Mouse (Mus musculus): ENCODE measurements around the gene Tmem143. TPM values are rescaled to one million over a fixed set of nuclear protein-coding genes. Genes with fewer than 3 reads are reported as not detected.
"Not testable (repeated sequence)": the region's sequence is repeated elsewhere in the genome, so short reads cannot be mapped to it uniquely, and the experiment has no call there.

The Tmem143 gene
- polyA plus RNA-seq, 1 experiment from 2014 or later: 8.7 TPM

DNA sequence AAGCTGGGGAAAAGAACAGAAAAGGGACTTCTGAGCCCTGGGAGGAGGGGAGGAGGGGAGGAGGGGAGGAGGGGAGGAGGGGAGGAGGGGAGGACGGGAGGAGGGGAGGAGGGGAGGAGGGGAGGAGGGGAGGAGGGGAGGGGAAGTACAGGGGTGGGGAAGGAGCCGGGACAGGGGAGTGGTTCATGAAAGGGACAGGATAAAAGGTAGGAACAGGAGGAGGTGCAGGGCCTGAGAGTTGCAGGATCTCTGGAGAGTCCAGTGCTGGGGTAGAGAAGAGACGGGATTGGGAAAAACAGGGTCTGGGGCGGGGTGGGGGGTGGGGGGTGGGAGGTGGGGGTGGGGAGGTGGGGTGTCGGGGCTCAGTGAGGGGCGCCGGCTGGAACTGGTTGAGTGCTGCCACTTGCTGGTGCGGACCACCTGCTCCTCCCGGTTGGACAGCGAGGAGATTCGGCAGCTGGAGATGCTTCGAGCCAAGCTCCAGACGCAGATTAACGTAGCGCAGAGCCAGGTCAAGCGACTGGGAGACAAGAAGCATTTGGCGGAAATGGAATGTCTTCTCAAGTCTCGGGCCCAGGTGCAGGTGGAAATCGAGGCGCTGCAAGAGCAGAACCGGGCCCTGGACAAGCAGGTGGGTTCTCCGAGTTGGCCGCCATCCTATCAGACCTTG, 32.0 kb downstream of the Tmem143 start:
- no peak overlapping the region for H3K27ac ChIP-seq (replicated peaks in 1 of 2; ENCODE audit: control insufficient read depth in 1 of 2, insufficient read depth in 1 of 2, low read depth in 2 of 2, low read length in 2 of 2)
- H3K4me3 ChIP-seq (ENCODE audit: control insufficient read depth in 1 of 2, insufficient read depth in 1 of 2, low read depth in 1 of 2, low read length in 2 of 2): no peak overlapping the region
- no peaks in the 10 kb centered on the region for H3K36me3 ChIP-seq (ENCODE audit: control insufficient read depth, insufficient read depth, low read length)
- H3K27me3 ChIP-seq (ENCODE audit: control insufficient read depth, insufficient read depth, low read length): peaks cover 5% of the 10 kb centered on the region
- peaks cover 13% of the 10 kb centered on the region; the same call in 1 of the 2 replicates for H3K9me3 ChIP-seq (ENCODE audit: control insufficient read depth, low read length)
- H3K4me1 ChIP-seq (ENCODE audit: control insufficient read depth in 2 of 2, insufficient read depth in 2 of 2, low read length in 2 of 2): peaks cover 0 to 8% of the 10 kb centered on the region in 2 experiments; a peak in 2 of 4 replicates
- ATAC-seq (ENCODE audit: insufficient number of reproducible peaks, insufficient read depth, low FRiP score, low read depth): no peak
- H3K4me2 ChIP-seq (ENCODE audit: low read length): no peak overlapping the region
- no peak overlapping the region for H3K9ac ChIP-seq (ENCODE audit: low read length)
- 14% methylated on average over 20 of the region's 23 CpGs for WGBS

- peaks cover 0 to 2% of the 10 kb centered on the region in 2 experiments; a peak in 2 of 4 replicates for H3K4me1 ChIP-seq (ENCODE audit: control insufficient read depth in 2 of 2, insufficient read depth in 2 of 2, low read length in 2 of 2)
- H3K4me2 ChIP-seq (ENCODE audit: low read length): no peak overlapping the region
- H3K36me3 ChIP-seq (ENCODE audit: control insufficient read depth, insufficient read depth, low read length): no peaks in the 10 kb centered on the region
- no peak overlapping the region for H3K27ac ChIP-seq (replicated peaks in 1 of 2; ENCODE audit: control insufficient read depth in 1 of 2, insufficient read depth in 1 of 2, low read depth in 2 of 2, low read length in 2 of 2)
- peaks cover 13% of the 10 kb centered on the region; the same call in 1 of the 2 replicates for H3K9me3 ChIP-seq (ENCODE audit: control insufficient read depth, low read length)
- H3K4me3 ChIP-seq (ENCODE audit: control insufficient read depth in 1 of 2, insufficient read depth in 1 of 2, low read depth in 1 of 2, low read length in 2 of 2): no peak overlapping the region
- peaks cover 5% of the 10 kb centered on the region for H3K27me3 ChIP-seq (ENCODE audit: control insufficient read depth, insufficient read depth, low read length)
- no peak overlapping the region for H3K9ac ChIP-seq (ENCODE audit: low read length)
- WGBS: 79% methylated on average over 1 of the region's 1 CpGs
- no peak for ATAC-seq (ENCODE audit: insufficient number of reproducible peaks, insufficient read depth, low FRiP score, low read depth)
Observed at GRCm38 (mm10) chr7:45929688-45930087, 32.9 kb downstream of the Tmem143 start.

GRCm38 (mm10) chr7:45933766-45934165, 37.0 kb downstream of the Tmem143 start:
- 90% methylated on average over 12 of the region's 12 CpGs for WGBS
- H3K27me3 ChIP-seq (ENCODE audit: control insufficient read depth, insufficient read depth, low read length); H3K9ac ChIP-seq (ENCODE audit: low read length); H3K36me3 ChIP-seq (ENCODE audit: control insufficient read depth, insufficient read depth, low read length); H3K27ac ChIP-seq (replicated peaks in 1 of 2; ENCODE audit: control insufficient read depth in 1 of 2, insufficient read depth in 1 of 2, low read depth in 2 of 2, low read length in 2 of 2); H3K4me2 ChIP-seq (ENCODE audit: low read length); H3K4me3 ChIP-seq (ENCODE audit: control insufficient read depth in 1 of 2, insufficient read depth in 1 of 2, low read depth in 1 of 2, low read length in 2 of 2); ATAC-seq (ENCODE audit: insufficient number of reproducible peaks, insufficient read depth, low FRiP score, low read depth); H3K4me1 ChIP-seq (ENCODE audit: control insufficient read depth in 2 of 2, insufficient read depth in 2 of 2, low read length in 2 of 2): not testable (repeated sequence)
- peaks cover 13% of the 10 kb centered on the region; the same call in 1 of the 2 replicates for H3K9me3 ChIP-seq (ENCODE audit: control insufficient read depth, low read length)

GRCm38 (mm10) chr7:45935114-45935513, 38.4 kb downstream of the Tmem143 start:
- WGBS: 26% methylated on average over 7 of the region's 7 CpGs
- H3K4me2 ChIP-seq (ENCODE audit: low read length): no peak overlapping the region
- no peak for ATAC-seq (ENCODE audit: insufficient number of reproducible peaks, insufficient read depth, low FRiP score, low read depth)

DNA sequence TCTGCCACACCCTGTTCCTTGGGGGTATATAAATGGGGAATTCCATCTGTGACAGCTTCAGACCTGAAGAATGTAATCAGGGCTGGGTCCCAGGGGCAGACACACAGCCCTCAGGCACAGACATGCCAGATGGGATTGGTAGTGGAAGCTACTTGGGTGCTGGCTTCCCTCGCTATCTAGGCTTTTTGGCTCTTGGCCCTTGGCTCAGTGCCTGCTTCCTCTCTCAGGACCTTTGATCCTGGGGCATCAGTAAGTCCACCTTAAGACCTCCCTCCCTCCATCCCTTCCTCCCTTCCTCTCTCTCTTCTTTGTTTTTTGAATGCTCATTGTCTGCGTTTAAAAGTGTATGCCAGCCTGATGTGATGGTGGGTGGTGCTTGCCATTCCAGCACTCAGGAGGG, 43.1 kb downstream of the Tmem143 start:
- no peak for ATAC-seq (ENCODE audit: insufficient number of reproducible peaks, insufficient read depth, low FRiP score, low read depth)
- WGBS: 40% methylated on average over 2 of the region's 2 CpGs

More at GRCm38 (mm10) chr7:45935114-45935513, 38.4 kb downstream of the Tmem143 start:
- H3K27ac ChIP-seq (replicated peaks in 1 of 2; ENCODE audit: control insufficient read depth in 1 of 2, insufficient read depth in 1 of 2, low read depth in 2 of 2, low read length in 2 of 2): no peak overlapping the region
- no peaks in the 10 kb centered on the region for H3K36me3 ChIP-seq (ENCODE audit: control insufficient read depth, insufficient read depth, low read length)
- H3K4me1 ChIP-seq (ENCODE audit: control insufficient read depth in 2 of 2, insufficient read depth in 2 of 2, low read length in 2 of 2): 0 out of 4 replicates have a peak, but pooled peaks cover 0 to 4% of the 10 kb centered on the region in 2 experiments
- peaks cover 13% of the 10 kb centered on the region; the same call in 1 of the 2 replicates for H3K9me3 ChIP-seq (ENCODE audit: control insufficient read depth, low read length)
- H3K9ac ChIP-seq (ENCODE audit: low read length): no peak overlapping the region
- no peak overlapping the region for H3K4me3 ChIP-seq (ENCODE audit: control insufficient read depth in 1 of 2, insufficient read depth in 1 of 2, low read depth in 1 of 2, low read length in 2 of 2)
- H3K27me3 ChIP-seq (ENCODE audit: control insufficient read depth, insufficient read depth, low read length): no peaks in the 10 kb centered on the region

GRCm38 (mm10) chr7:45941986-45942385, 45.2 kb downstream of the Tmem143 start:
- Histone ChIP-seq H3K4me1 (ENCODE audit: control insufficient read depth in 2 of 2, insufficient read depth in 2 of 2, low read length in 2 of 2) (0 out of 4 replicates have a peak, but pooled peaks cover 0 to 4% of the 10 kb centered on the region in 2 experiments), H3K9ac (ENCODE audit: low read length) (no peak overlapping the region), H3K9me3 (ENCODE audit: control insufficient read depth, low read length) (no peaks in the 10 kb centered on the region), H3K27me3 (ENCODE audit: control insufficient read depth, insufficient read depth, low read length) (no peaks in the 10 kb centered on the region), H3K27ac (replicated peaks in 1 of 2; ENCODE audit: control insufficient read depth in 1 of 2, insufficient read depth in 1 of 2, low read depth in 2 of 2, low read length in 2 of 2) (no peak overlapping the region), H3K4me3 (ENCODE audit: control insufficient read depth in 1 of 2, insufficient read depth in 1 of 2, low read depth in 1 of 2, low read length in 2 of 2) (no peak overlapping the region), H3K4me2 (ENCODE audit: low read length) (no peak overlapping the region), H3K36me3 (ENCODE audit: control insufficient read depth, insufficient read depth, low read length) (no peaks in the 10 kb centered on the region)
- no peak for ATAC-seq (ENCODE audit: insufficient number of reproducible peaks, insufficient read depth, low FRiP score, low read depth)
- WGBS: 71% methylated on average over 9 of the region's 9 CpGs

More for the DNA sequence above, 43.1 kb downstream of the Tmem143 start:
- no peaks in the 10 kb centered on the region for H3K36me3 ChIP-seq (ENCODE audit: control insufficient read depth, insufficient read depth, low read length)
- 0 out of 4 replicates have a peak, but pooled peaks cover 0 to 4% of the 10 kb centered on the region in 2 experiments for H3K4me1 ChIP-seq (ENCODE audit: control insufficient read depth in 2 of 2, insufficient read depth in 2 of 2, low read length in 2 of 2)
- H3K9ac ChIP-seq (ENCODE audit: low read length): no peak overlapping the region
- no peaks in the 10 kb centered on the region for H3K27me3 ChIP-seq (ENCODE audit: control insufficient read depth, insufficient read depth, low read length)
- no peak overlapping the region for H3K27ac ChIP-seq (replicated peaks in 1 of 2; ENCODE audit: control insufficient read depth in 1 of 2, insufficient read depth in 1 of 2, low read depth in 2 of 2, low read length in 2 of 2)
- H3K4me3 ChIP-seq (ENCODE audit: control insufficient read depth in 1 of 2, insufficient read depth in 1 of 2, low read depth in 1 of 2, low read length in 2 of 2): no peak overlapping the region
- H3K4me2 ChIP-seq (ENCODE audit: low read length): no peak overlapping the region
- no peaks in the 10 kb centered on the region for H3K9me3 ChIP-seq (ENCODE audit: control insufficient read depth, low read length)

GRCm38 (mm10) chr7:45943280-45943679, 46.5 kb downstream of the Tmem143 start:
- H3K9ac ChIP-seq (ENCODE audit: low read length); H3K36me3 ChIP-seq (ENCODE audit: control insufficient read depth, insufficient read depth, low read length); H3K4me3 ChIP-seq (ENCODE audit: control insufficient read depth in 1 of 2, insufficient read depth in 1 of 2, low read depth in 1 of 2, low read length in 2 of 2); H3K27me3 ChIP-seq (ENCODE audit: control insufficient read depth, insufficient read depth, low read length); H3K4me2 ChIP-seq (ENCODE audit: low read length); H3K4me1 ChIP-seq (ENCODE audit: control insufficient read depth in 2 of 2, insufficient read depth in 2 of 2, low read length in 2 of 2); H3K9me3 ChIP-seq (ENCODE audit: control insufficient read depth, low read length); H3K27ac ChIP-seq (replicated peaks in 1 of 2; ENCODE audit: control insufficient read depth in 1 of 2, insufficient read depth in 1 of 2, low read depth in 2 of 2, low read length in 2 of 2); ATAC-seq (ENCODE audit: insufficient number of reproducible peaks, insufficient read depth, low FRiP score, low read depth): not testable (repeated sequence)
- 56% methylated on average over 1 of the region's 1 CpGs for WGBS

Measured in heart, embryonic 14.5 days (tissue).